ENCODE assay signal across 21 mouse cellular contexts in genomic region chr6:120480361-120480760, GRCm38 (mm10). TPM values are rescaled to one million over a fixed set of nuclear protein-coding genes. Genes with fewer than 3 reads are reported as not detected.
DNase-seq lines count a peak whose midpoint lies in the region.
"Had no signal": no experiment of that assay in that cellular context is flagged by ENCODE, and none has a peak within 500 bp of the region (broad histone marks: within the 10 kb centered on the region; RNA-seq: fewer than 3 reads in every experiment).

No protein-coding gene starts in this region.

- peak; percentile 74 to 84 for DNase-seq in frontal cortex, adult 2 months (ENCODE audit: extremely low spot score in 1 of 2, low spot score in 1 of 2)
- no peak for DNase-seq in frontal cortex, postnatal 25 days (ENCODE audit: low spot score in 2 of 2)
- DNase-seq in left cerebral cortex, adult 18-20 months (ENCODE audit: low spot score in 2 of 2), result peak; percentile 71 to 74
- no peak for DNase-seq in left cerebral cortex, postnatal 10 days (ENCODE audit: extremely low spot score in 1 of 2, low spot score in 2 of 2)
- peak; percentile 90 for DNase-seq in brain, adult 2 months (ENCODE audit: low read depth, low spot score)
- peak; percentile 73 for DNase-seq in right cerebral cortex, postnatal 25 days
- no peak for DNase-seq in urinary bladder, postnatal 36 days (ENCODE audit: low spot score in 2 of 2)
- DNase-seq: adrenal gland, postnatal 10 days; cerebellum, adult 11 months; cerebellum, adult 9-10 months; gastrocnemius, postnatal 14 days; heart, postnatal 14 days; kidney, adult 11 months; kidney, postnatal 14 days; lung, adult 2 months; lung, postnatal 14 days; thymus, adult 2 months; thymus, postnatal 36 days had no signal

- intact Hi-C loops in left cerebral cortex, postnatal 10 days (cut with DNase I), result no loop called here

RNA-seq across cellular contexts. Expression of gene Tmem121b, which starts 13.2 kb away (rescaled TPM):
- 28.7 and 31.8 TPM in 2 replicates for polyA plus RNA-seq in frontal cortex, adult 2 months (2012; rRNA removed)
- total RNA-seq in left cerebral cortex, adult 18-20 months (2021), result 10 to 100 TPM; 56.6 to 57.9 TPM
- total RNA-seq in left cerebral cortex, postnatal 10 days (2021), result 10 to 100 TPM; 51.3 to 51.6 TPM
- total RNA-seq: granulocyte monocyte progenitor cell, adult 5-6 weeks had no signal
- polyA plus RNA-seq: G1E; limb, embryonic 15.5 days had no signal

RNA-seq across cellular contexts. Expression of gene Il17ra, which starts 17.3 kb away (rescaled TPM):
- polyA plus RNA-seq in frontal cortex, adult 2 months (2012; rRNA removed), result 10.1 and 13.2 TPM in 2 replicates
- 10 to 100 TPM; 18.2 to 19.6 TPM for total RNA-seq in left cerebral cortex, adult 18-20 months (2021)
- 1 to 10 TPM; 4.9 to 5.4 TPM for total RNA-seq in left cerebral cortex, postnatal 10 days (2021)

RNA-seq across cellular contexts. Expression of gene Hdhd5, which starts 50.8 kb away (rescaled TPM):
- 43.0 and 48.3 TPM in 2 replicates for polyA plus RNA-seq in frontal cortex, adult 2 months (2012; rRNA removed)
- 10 to 100 TPM; 32.3 to 35.3 TPM for total RNA-seq in left cerebral cortex, adult 18-20 months (2021)
- total RNA-seq in left cerebral cortex, postnatal 10 days (2021), result 10 to 100 TPM; 31.3 to 31.5 TPM

Comparison
In these comparisons a context has a peak if more than half of its experiments do, and no peak if none do; other contexts are left out.
1. DNase-seq: peak in frontal cortex, adult 2 months (2 of 2), left cerebral cortex, adult 18-20 months (2 of 2), brain, adult 2 months (single experiment) and right cerebral cortex, postnatal 25 days (single experiment); none in frontal cortex, postnatal 25 days (0 of 2), left cerebral cortex, postnatal 10 days (0 of 2) and urinary bladder, postnatal 36 days (0 of 2).